Mouse (Mus musculus) forebrain, embryonic 12.5 days (tissue): Measurements from ENCODE around the gene Zfy2. TPM values are rescaled to one million over a fixed set of nuclear protein-coding genes. Genes with fewer than 3 reads are reported as not detected.

Experiments used
- ATAC-seq: fragments of 200-750 bp; cut with Nextera tagmentation; 2 replicates; pipeline ENCODE4 v1.8.0; 2017; ENCODE audit warnings: moderate TSS enrichment; ENCODE audit not compliant: low FRiP score
- H3K27ac ChIP-seq: fragments of 300-500 bp; sonication (generic); 2 replicates; pipeline ENCODE4 v1.5.1; 2016; ENCODE audit warnings: mild to moderate bottlenecking
- H3K27me3 ChIP-seq: fragments of 300-500 bp; sonication (generic); 2 replicates; pipeline ENCODE4 v1.6.1; 2016; ENCODE audit warnings: mild to moderate bottlenecking
- H3K36me3 ChIP-seq: fragments of 300-500 bp; sonication (generic); replicated peaks from 2 replicates; pipeline ENCODE4 v1.6.1; 2016; ENCODE audit warnings: mild to moderate bottlenecking
- H3K4me1 ChIP-seq: fragments of 300-500 bp; sonication (generic); 2 replicates; pipeline ENCODE4 v1.6.1; 2016
- H3K4me2 ChIP-seq: fragments of 300-500 bp; sonication (generic); 2 replicates; pipeline ENCODE4 v1.6.1; 2016; ENCODE audit warnings: mild to moderate bottlenecking, moderate library complexity
- H3K4me3 ChIP-seq: fragments of 300-500 bp; sonication (generic); replicated peaks from 2 replicates; pipeline ENCODE4 v1.5.1; 2016; ENCODE audit warnings: mild to moderate bottlenecking
- H3K9ac ChIP-seq: fragments of 300-500 bp; sonication (generic); 2 replicates; pipeline ENCODE4 v1.6.1; 2016; ENCODE audit warnings: mild to moderate bottlenecking
- H3K9me3 ChIP-seq: fragments of 300-500 bp; sonication (generic); 2 replicates; pipeline ENCODE4 v1.6.1; 2016
- WGBS: fragments of 180-500 bp; shearing (Covaris S2); methylation state at CpG from one replicate; pipeline ENCODE4 v1.1.7; 2016; 5-methylcytosine and 5-hydroxymethylcytosine counted together
- polyA plus RNA-seq: library from polyadenylated mRNA; unstranded; fragments of >200 nt; fragmentation: Nextera tagmentation; extraction: Ambion mirVana; gene quantifications from 2 replicates; pipeline ENCODE4 v1.2.1, GENCODE M21; 2016

Gene Zfy2
- polyA plus RNA-seq: not detected in 2 replicates

DNA sequence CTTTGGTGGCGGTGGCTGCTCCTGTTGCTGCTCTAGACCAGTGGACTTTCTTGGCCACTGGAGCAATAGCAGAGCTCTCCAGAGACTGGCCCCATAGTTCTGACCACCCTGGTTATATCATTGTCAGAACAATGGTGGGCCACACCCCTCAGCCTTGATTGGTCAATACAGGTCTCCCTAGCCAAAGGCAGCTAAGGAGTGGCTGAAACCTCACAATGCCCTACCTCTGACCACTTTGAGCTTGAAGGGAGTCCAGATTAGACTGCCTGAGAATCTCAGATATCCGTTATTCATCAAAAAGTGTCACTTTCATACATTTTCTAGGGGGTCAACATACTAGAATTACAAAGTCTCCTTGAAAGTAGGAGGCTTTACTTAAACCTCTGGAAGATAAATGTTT lies at the start of gene Zfy2:
Zfy2 (minus strand) TSS at position 101 of the 400 bp plus-strand sequence.
- Histone ChIP-seq H3K4me1 (no peaks in the 10 kb centered on the region), H3K4me2 (no peak within 1 kb of the TSS), H3K4me3 (no peak within 1 kb of the TSS), H3K27me3 (no peaks in the 10 kb centered on the region), H3K36me3 (no peaks in the 10 kb centered on the region), H3K9me3 (no peaks in the 10 kb centered on the region), H3K27ac (no peak within 1 kb of the TSS), H3K9ac (no peak within 1 kb of the TSS)
- no peak for ATAC-seq
- 80% methylated on average over 2 of the region's 2 CpGs for WGBS
